Mouse (Mus musculus) hindbrain, embryonic 16.5 days (tissue): Measurements from ENCODE around the gene Colgalt2. TPM values are rescaled to one million over a fixed set of nuclear protein-coding genes. Genes with fewer than 3 reads are reported as not detected.

Experiments used
- ATAC-seq: fragments of 200-750 bp; cut with Nextera tagmentation; 2 replicates; pipeline ENCODE4 v1.8.0; 2017; ENCODE audit warnings: moderate TSS enrichment, moderate library complexity
- H3K27ac ChIP-seq: fragments of 300-500 bp; sonication (generic); 2 replicates; pipeline ENCODE4 v1.5.1; 2014; ENCODE audit warnings: low read depth, mild to moderate bottlenecking, control low read depth, low read length, moderate library complexity
- H3K27me3 ChIP-seq: fragments of 300-500 bp; sonication (generic); replicated peaks from 2 replicates; pipeline ENCODE4 v1.6.1; 2014; ENCODE audit warnings: low read length; ENCODE audit not compliant: control insufficient read depth, insufficient read depth
- H3K36me3 ChIP-seq: fragments of 300-500 bp; sonication (generic); 2 replicates; pipeline ENCODE4 v1.6.1; 2014; ENCODE audit warnings: mild to moderate bottlenecking, low read length, moderate library complexity, mixed read lengths; ENCODE audit not compliant: control insufficient read depth, insufficient read depth
- H3K4me1 ChIP-seq: fragments of 300-500 bp; sonication (generic); 2 replicates; pipeline ENCODE4 v1.6.1; 2014; ENCODE audit warnings: low read depth, low read length; ENCODE audit not compliant: control insufficient read depth, insufficient read depth
- H3K4me2 ChIP-seq: fragments of 300-500 bp; sonication (generic); 2 replicates; pipeline ENCODE4 v1.6.1; 2014; ENCODE audit warnings: mild to moderate bottlenecking, low read length, control low read depth, moderate library complexity
- H3K4me3 ChIP-seq: fragments of 300-500 bp; sonication (generic); 2 replicates; pipeline ENCODE4 v1.5.1; 2014; ENCODE audit warnings: mild to moderate bottlenecking, low read length, control low read depth, moderate library complexity
- H3K9ac ChIP-seq: fragments of 300-500 bp; sonication (generic); 2 replicates; pipeline ENCODE4 v1.6.1; 2014; ENCODE audit warnings: low read depth, mild to moderate bottlenecking, control low read depth, low read length, moderate library complexity
- H3K9me3 ChIP-seq: fragments of 300-500 bp; sonication (generic); 2 replicates; pipeline ENCODE4 v1.6.1; 2014; ENCODE audit warnings: mild to moderate bottlenecking, low read length, moderate library complexity; ENCODE audit not compliant: control insufficient read depth
- WGBS: fragments of 180-500 bp; shearing (Covaris S2); extraction: QIAGEN DNeasy Blood & Tissue Kit; methylation state at CpG from one replicate; pipeline ENCODE4 v1.1.7; 2014; 5-methylcytosine and 5-hydroxymethylcytosine counted together
- polyA plus RNA-seq: library from polyadenylated mRNA; unstranded; fragments of >200 nt; fragmentation: Nextera tagmentation; extraction: Ambion mirVana; gene quantifications from 2 replicates; pipeline ENCODE4 v1.2.1, GENCODE M21; 2015

The Colgalt2 gene
- polyA plus RNA-seq, 1 experiment from 2014 or later, result 4.2 TPM

DNA sequence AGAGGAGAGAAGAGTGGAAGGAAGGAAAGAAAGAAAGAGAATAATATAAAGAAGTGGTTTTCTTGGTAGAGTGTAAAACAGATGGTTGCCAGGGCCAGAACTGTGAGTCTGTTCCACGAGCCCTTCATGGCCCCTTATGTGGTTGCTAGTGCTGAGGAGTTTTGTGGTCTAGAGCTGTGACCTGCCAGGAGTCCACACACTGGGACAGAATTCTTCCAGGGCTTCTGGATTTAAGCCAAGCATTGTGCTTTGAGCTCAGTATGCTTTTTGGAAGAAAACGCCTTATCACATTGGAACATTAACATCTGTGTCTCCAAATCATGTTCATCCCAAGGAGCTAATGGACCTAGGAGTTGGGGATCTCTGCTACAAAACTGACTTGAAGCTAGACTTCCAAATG is 97.2 kb downstream of the Colgalt2 start:
- H3K9me3 ChIP-seq, result no peaks in the 10 kb centered on the region
- 59% methylated on average over 2 of the region's 2 CpGs for WGBS
- no peaks in the 10 kb centered on the region for H3K36me3 ChIP-seq
- H3K9ac ChIP-seq, result no peak overlapping the region
- H3K4me3 ChIP-seq, result no peak overlapping the region
- no peaks in the 10 kb centered on the region for H3K27me3 ChIP-seq
- no peak overlapping the region for H3K27ac ChIP-seq
- H3K4me2 ChIP-seq, result no peak overlapping the region
- no peak for ATAC-seq
- peaks cover 2% of the 10 kb centered on the region; the same call in 1 of the 2 replicates for H3K4me1 ChIP-seq

DNA sequence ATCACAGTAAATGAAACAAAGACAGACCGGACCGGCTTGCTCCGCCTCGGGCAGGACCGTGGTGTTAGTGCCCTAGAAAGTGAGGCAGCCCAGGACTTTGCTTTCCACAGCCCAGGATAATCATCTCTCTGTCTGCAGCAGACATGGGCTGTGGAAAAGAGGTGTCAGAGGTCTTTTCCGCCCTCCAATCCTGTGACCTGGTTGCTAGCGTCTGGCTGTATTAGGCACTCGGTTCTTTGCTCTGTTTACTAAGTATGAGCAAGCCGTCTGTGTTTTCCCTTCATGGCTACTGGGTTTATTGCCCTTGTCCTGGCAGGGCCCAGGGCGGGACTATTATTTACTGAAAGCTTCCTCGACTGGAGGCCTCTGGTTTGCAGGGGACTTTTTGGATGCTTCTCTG is 98.0 kb downstream of the Colgalt2 start:
- Histone ChIP-seq H3K4me2 (no peak overlapping the region), H3K27ac (no peak overlapping the region)

DNA sequence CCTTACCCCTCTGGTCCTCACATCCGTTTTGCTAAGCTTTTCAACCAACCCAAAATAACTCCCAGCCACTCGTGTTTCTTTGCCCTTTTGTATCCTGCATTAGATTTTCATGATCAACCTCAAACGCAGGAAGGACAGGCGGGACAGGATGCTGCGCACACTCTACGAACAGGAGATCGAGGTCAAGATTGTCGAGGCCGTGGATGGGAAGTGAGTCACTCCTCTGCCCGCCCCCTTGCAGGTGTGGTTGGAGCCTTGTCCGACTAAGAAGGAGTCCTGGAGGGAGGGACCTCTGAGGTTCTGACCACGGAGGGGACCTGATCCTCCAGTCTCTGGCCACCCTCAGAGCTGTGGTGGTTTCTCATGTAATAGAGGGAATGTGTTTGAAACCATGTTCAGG is 100.2 kb downstream of the Colgalt2 start:
- 86% methylated on average over 12 of the region's 12 CpGs for WGBS
- Histone ChIP-seq H3K9ac (no peak overlapping the region), H3K27me3 (no peaks in the 10 kb centered on the region), H3K4me1 (peaks cover 2% of the 10 kb centered on the region; the same call in 1 of the 2 replicates), H3K4me2 (no peak overlapping the region), H3K36me3 (no peaks in the 10 kb centered on the region), H3K4me3 (no peak overlapping the region), H3K27ac (no peak overlapping the region), H3K9me3 (no peaks in the 10 kb centered on the region)
- no peak for ATAC-seq

More for the DNA sequence above, 98.0 kb downstream of the Colgalt2 start:
- Histone ChIP-seq H3K27me3 (no peaks in the 10 kb centered on the region), H3K4me1 (peaks cover 2% of the 10 kb centered on the region; the same call in 1 of the 2 replicates), H3K36me3 (no peaks in the 10 kb centered on the region), H3K9ac (no peak overlapping the region), H3K4me3 (no peak overlapping the region), H3K9me3 (no peaks in the 10 kb centered on the region)
- WGBS, result 56% methylated on average over 11 of the region's 11 CpGs
- ATAC-seq, result no peak

DNA sequence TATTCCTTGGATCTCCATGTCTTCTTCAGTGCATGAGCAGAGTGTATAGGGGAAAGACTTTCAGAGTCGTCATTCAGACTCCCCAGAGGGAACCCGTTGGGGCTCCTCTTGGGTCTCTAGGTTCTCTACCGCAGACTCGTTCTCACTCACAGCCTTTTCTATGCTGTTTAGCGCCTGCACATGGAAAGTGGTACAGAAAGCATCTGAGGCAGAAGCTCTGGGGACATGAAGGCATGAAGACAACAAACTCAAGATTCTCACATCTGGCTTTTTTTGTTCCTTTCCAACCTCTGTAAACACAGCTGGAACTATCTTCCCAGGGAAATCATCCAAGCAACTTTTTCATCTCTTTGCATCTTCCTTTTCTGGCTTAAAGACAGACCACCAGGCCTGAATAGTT is 106.5 kb downstream of the Colgalt2 start:
- Histone ChIP-seq H3K9ac (no peak overlapping the region), H3K9me3 (no peaks in the 10 kb centered on the region), H3K27ac (no peak overlapping the region), H3K4me2 (no peak overlapping the region), H3K4me3 (no peak overlapping the region), H3K36me3 (no peaks in the 10 kb centered on the region), H3K4me1 (no peaks in the 10 kb centered on the region), H3K27me3 (no peaks in the 10 kb centered on the region)
- 88% methylated on average over 5 of the region's 5 CpGs for WGBS
- ATAC-seq, result no peak

DNA sequence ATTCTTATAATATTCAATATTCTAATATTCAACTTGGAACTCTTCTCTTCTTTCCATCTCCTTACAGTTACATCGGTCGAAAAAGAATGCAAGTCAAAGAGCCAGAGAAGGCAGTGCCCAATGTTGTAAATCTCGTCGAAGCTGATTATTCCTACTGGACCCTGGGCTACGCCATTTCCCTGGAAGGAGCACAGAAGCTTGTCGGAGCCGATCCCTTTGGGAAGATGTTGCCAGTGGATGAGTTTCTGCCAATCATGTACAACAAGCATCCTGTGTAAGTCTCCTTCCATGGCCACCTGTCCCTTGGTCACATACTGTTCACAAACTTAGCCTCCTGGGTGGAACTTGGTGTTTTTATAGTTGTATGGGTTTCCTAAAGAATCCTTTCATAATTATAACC is 107.1 kb downstream of the Colgalt2 start:
- no peak overlapping the region for H3K4me2 ChIP-seq
- WGBS, result 96% methylated on average over 7 of the region's 7 CpGs
- H3K27me3 ChIP-seq, result no peaks in the 10 kb centered on the region
- H3K9me3 ChIP-seq, result no peaks in the 10 kb centered on the region
- no peaks in the 10 kb centered on the region for H3K4me1 ChIP-seq
- H3K4me3 ChIP-seq, result no peak overlapping the region
- ATAC-seq, result no peak
- H3K36me3 ChIP-seq, result no peaks in the 10 kb centered on the region
- H3K27ac ChIP-seq, result no peak overlapping the region
- no peak overlapping the region for H3K9ac ChIP-seq

DNA sequence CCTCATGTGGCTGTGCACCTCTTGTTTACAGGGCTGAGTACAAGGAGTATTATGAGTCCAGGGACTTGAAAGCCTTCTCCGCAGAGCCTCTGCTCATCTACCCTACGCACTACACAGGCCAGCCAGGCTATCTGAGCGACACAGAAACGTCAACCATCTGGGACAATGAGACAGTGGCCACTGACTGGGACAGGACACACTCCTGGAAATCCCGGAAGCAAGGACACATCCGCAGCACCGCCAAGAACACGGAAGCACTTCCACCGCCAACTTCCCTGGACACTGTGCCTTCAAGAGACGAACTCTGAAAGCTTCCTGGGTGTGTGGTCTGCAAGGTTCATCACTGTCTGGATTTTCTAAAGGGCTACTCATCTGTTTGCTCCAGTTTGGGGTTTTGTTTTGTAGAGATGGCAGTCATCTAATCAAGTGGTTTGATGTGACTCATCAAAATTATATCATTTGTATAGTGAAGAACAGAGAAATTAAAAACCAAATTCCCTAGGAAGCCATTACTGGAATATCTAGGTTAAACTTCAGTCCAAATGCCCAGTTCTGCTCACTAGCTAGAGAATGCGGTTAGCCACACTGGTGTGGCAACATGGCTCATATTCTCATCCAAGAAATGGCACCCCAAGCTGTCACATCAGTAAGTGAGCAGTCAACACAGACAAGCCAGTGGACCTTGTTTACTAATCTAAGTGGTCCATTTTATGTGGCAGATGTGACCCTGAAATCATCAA is 109.0 kb downstream of the Colgalt2 start:
- ATAC-seq, result no peak
- no peaks in the 10 kb centered on the region for H3K36me3 ChIP-seq
- H3K9me3 ChIP-seq, result no peaks in the 10 kb centered on the region
- H3K9ac ChIP-seq, result no peak overlapping the region
- 95% methylated on average over 11 of the region's 11 CpGs for WGBS
- H3K4me1 ChIP-seq, result no peaks in the 10 kb centered on the region
- H3K4me2 ChIP-seq, result no peak overlapping the region
- no peaks in the 10 kb centered on the region for H3K27me3 ChIP-seq
- H3K27ac ChIP-seq, result no peak overlapping the region
- no peak overlapping the region for H3K4me3 ChIP-seq

DNA sequence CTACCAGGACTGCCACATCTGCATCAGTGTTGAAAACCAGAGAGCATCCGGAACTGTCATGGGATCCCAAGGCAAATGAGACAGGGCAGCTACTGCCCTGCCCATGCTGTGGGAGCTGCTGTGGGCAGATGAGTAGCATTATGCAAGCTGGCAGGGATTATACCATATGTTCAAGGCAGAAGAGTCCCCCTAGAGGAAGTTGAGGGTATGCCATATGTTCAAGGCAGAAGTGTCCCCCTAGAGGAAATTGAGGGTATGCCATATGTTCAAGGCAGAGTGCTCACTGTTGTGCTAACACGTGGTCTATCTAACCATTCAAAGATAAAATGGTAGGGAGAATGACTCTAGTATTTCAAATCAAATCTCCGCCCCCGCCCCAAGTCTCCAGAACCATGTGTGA is 111.6 kb downstream of the Colgalt2 start:
- H3K27me3 ChIP-seq, result no peaks in the 10 kb centered on the region
- no peak overlapping the region for H3K9ac ChIP-seq
- no peak for ATAC-seq
- WGBS, result 81% methylated on average over 4 of the region's 4 CpGs
- H3K4me2 ChIP-seq, result no peak overlapping the region
- H3K4me1 ChIP-seq, result no peaks in the 10 kb centered on the region
- H3K9me3 ChIP-seq, result no peaks in the 10 kb centered on the region
- no peak overlapping the region for H3K27ac ChIP-seq
- no peak overlapping the region for H3K4me3 ChIP-seq
- H3K36me3 ChIP-seq, result no peaks in the 10 kb centered on the region

DNA sequence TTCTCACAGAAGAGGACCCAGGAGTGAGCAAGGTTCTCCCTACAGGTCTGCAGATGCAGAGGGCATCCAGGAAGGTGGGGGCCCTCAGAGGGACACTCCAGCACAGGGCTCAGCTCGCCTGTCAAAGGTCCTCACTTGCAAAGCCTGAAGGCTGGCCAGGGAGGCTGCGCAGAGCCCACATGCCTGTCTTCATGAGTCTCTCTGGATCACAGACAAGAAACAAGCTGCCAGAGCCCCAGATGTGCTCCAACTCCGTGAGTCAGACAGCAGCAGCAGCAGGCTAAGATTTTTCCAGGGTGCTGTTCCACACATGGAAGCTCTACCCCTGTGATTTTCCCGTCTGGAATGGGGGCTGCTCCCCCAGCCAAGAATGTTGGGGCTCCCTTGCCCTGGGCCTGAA is 114.6 kb downstream of the Colgalt2 start:
- 60% methylated on average over 4 of the region's 4 CpGs for WGBS
- no peaks in the 10 kb centered on the region for H3K9me3 ChIP-seq
- ATAC-seq, result peak; percentile 48
- no peaks in the 10 kb centered on the region for H3K36me3 ChIP-seq
- H3K4me3 ChIP-seq, result no peak overlapping the region
- no peak overlapping the region for H3K27ac ChIP-seq
- H3K9ac ChIP-seq, result no peak overlapping the region
- no peak overlapping the region; the same call in 1 of the 2 replicates for H3K4me2 ChIP-seq
- no peaks in the 10 kb centered on the region for H3K27me3 ChIP-seq
- no peaks in the 10 kb centered on the region for H3K4me1 ChIP-seq

DNA sequence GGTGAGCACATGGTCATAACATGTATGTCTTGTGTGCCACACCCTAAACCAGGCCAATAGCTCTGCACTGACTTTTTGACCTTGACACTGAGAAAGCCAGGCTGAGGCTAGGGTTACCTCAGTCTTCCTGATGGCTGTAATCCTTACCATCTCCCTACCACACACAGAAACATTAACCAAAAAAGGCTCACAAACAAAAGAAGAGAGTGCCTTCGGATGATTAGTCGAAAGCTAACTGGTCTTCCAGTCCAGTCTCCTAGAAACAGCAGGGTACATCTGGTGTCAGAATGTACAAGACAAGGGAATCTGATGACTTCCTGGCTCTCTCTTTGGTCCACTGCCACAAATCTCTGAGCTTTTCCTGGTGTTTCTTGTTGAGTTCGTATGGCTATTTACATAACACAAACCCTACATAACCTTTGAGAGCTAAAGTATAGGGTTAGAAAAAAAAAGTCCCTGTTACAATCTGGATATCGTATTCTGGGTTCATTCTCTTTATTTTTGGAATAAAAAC is 117.5 kb downstream of the Colgalt2 start:
- no peak overlapping the region for H3K27ac ChIP-seq
- no peak overlapping the region for H3K4me2 ChIP-seq
- no peak overlapping the region for H3K9ac ChIP-seq
- no peaks in the 10 kb centered on the region for H3K36me3 ChIP-seq
- H3K4me1 ChIP-seq, result no peaks in the 10 kb centered on the region
- no peaks in the 10 kb centered on the region for H3K27me3 ChIP-seq
- WGBS, result 81% methylated on average over 4 of the region's 4 CpGs
- no peak for ATAC-seq
- no peaks in the 10 kb centered on the region for H3K9me3 ChIP-seq
- no peak overlapping the region for H3K4me3 ChIP-seq
